Mouse (Mus musculus): ENCODE data around the gene Gm5862.
"Not testable (repeated sequence)": the region's sequence is repeated elsewhere in the genome, so short reads cannot be mapped to it uniquely, and the experiment has no call there.

Gm5862 gene

DNA sequence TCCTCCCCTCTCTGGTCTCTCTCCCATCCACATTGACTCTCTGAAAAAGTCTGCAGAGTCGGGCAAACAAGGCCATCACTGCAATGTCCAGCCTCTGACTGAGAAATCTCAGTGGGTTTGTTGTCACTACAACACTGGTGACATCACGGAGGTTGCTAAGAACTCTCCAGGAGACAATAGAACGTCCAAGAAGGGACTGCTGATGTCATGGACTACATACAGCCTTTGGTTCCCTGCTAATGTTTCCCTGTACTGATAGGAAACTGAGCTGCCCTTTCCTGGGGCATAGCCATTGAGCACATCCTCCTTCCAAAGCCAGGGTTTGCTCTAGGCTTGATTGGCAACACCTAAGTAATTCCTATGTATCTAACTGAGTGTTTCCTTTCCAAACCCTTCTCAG is at the start of gene Gm5862:
Gene Gm5862, minus strand, starts transcription at position 101 of the 400 bp plus-strand sequence.
- DNase-seq (ENCODE audit: low read depth, low spot score): not testable (repeated sequence)

DNA sequence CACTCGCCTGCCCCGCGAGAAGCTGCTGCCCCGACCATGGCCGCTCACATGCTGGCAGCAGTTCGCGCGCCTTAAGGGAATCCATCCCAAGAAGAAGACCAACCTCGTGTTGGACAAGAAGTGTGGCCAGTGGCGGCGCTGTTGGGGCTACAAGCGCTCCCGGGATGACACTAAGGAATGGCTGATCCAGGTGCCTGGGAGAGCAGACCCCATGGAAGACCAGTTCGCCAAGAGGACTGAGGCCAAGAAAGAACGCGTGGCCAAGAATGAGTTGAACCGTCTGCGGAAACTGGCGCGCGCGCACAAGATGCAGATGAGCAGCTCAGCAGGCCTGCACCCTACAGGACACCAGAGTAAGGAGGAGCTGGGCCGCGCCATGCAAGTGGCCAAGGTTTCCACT is 48.0 kb upstream of the Gm5862 start:
- no peak for DNase-seq (ENCODE audit: low read depth, low spot score)

DNA sequence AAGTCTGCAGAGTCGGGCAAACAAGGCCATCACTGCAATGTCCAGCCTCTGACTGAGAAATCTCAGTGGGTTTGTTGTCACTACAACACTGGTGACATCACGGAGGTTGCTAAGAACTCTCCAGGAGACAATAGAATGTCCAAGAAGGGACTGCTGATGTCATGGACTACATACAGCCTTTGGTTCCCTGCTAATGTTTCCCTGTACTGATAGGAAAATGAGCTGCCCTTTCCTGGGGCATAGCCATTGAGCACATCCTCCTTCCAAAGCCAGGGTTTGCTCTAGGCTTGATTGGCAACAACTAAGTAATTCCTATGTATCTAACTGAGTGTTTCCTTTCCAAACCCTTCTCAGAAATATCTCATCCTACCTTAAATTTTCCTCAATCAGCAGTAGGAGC is 35.8 kb upstream of the Gm5862 start, which contains the start of gene Gm7347:
Gene Gm7347, minus strand, starts transcription at position 101 of the 400 bp plus-strand sequence.
- not testable (repeated sequence) for DNase-seq (ENCODE audit: low read depth, low spot score)

DNA sequence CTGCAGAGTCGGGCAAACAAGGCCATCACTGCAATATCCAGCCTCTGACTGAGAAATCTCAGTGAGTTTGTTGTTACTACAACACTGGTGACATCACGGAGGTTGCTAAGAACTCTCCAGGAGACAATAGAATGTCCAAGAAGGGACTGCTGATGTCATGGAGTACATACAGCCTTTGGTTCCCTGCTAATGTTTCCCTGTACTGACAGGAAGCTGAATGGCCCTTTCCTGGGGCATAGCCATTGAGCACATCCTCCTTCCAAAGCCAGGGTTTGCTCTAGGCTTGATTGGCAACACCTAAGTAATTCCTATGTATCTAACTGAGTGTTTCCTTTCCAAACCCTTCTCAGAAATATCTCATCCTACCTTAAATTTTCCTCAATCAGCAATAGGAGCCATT is 16.7 kb upstream of the Gm5862 start, which contains the start of gene Speer4a:
Gene Speer4a, minus strand, starts transcription at position 101 of the 400 bp plus-strand sequence.
- DNase-seq (ENCODE audit: low read depth, low spot score): not testable (repeated sequence)

DNA sequence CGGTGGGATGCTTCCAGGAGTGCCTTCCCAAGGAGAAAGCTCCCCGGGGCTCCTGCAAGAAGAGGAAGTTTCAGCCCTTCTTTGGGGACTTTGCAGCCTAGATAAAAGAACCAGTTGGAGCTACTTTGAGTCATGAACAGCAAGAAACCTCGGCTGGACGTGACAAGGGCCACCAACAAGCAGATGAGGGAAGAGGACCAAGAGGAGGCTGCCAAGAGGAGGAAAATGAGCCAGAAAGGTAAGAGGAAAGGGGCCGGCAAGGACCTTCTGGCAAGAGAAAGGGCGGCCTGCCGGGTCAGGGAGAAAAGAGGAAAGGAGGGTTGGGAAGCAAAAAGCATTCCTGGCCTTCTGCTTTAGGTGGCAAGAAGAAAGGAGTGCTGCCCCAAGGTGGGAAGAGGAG is 15.0 kb downstream of the Gm5862 start:
- not testable (repeated sequence) for DNase-seq (ENCODE audit: low read depth, low spot score)

DNA sequence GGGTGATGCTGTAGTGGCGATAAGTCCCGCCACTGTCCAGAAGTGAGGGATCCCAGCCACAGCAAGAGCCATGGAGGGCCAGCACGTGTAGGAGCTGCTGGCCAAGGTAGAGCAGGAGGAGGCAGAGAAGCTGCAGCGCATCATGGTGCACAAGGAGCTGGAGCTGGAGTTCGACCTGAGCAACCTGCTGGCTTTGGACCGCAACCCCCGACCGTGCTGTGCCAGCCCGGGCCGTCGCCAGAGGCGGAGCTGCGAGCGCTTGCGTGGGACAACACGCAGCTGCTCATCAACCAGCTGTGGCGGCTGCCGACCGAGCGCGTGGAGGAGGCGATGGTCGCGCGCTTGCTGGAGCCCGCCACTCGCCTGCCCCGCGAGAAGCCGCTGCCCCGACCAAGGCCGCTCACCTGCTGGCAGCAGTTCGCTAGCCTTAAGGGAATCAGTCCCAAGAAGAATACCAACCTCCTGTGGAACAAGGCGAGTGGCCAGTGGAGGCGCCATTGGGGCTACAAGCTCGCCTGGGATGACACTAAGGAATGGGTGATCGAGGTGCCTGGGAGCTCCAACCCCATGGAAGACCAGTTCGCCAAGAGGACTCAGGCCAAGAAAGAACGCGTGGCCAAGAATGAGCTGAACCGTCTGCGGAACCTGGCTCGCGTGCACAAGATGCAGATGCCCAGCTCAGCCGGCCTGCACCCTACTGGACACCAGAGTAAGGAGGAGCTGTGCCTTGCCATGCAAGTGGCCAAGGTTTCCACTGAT is 15.6 kb downstream of the Gm5862 start:
- not testable (repeated sequence) for DNase-seq (ENCODE audit: low read depth, low spot score)

DNA sequence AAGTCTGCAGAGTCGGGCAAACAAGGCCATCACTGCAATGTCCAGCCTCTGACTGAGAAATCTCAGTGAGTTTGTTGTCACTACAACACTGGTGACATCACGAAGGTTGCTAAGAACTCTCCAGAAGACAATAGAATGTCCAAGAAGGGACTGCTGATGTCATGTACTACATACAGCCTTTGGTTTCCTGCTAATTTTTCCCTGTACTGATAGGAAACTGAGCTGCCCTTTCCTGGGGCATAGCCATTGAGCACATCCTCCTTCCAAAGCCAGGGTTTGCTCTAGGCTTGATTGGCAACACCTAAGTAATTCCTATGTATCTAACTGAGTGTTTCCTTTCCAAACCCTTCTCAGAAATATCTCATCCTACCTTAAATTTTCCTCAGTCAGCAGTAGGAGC is 18.0 kb downstream of the Gm5862 start, which contains the start of gene Gm1979:
Gene Gm1979, minus strand, starts transcription at position 101 of the 400 bp plus-strand sequence.
- DNase-seq (ENCODE audit: low read depth, low spot score): not testable (repeated sequence)

DNA sequence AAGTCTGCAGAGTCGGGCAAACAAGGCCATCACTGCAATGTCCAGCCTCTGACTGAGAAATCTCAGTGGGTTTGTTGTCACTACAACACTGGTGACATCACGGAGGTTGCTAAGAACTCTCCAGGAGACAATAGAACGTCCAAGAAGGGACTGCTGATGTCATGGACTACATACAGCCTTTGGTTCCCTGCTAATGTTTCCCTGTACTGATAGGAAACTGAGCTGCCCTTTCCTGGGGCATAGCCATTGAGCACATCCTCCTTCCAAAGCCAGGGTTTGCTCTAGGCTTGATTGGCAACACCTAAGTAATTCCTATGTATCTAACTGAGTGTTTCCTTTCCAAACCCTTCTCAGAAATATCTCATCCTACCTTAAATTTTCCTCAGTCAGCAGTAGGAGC is 34.2 kb downstream of the Gm5862 start, which contains the start of gene Gm21698:
Gene Gm21698, minus strand, starts transcription at position 101 of the 400 bp plus-strand sequence.
- not testable (repeated sequence) for DNase-seq (ENCODE audit: low read depth, low spot score)

DNA sequence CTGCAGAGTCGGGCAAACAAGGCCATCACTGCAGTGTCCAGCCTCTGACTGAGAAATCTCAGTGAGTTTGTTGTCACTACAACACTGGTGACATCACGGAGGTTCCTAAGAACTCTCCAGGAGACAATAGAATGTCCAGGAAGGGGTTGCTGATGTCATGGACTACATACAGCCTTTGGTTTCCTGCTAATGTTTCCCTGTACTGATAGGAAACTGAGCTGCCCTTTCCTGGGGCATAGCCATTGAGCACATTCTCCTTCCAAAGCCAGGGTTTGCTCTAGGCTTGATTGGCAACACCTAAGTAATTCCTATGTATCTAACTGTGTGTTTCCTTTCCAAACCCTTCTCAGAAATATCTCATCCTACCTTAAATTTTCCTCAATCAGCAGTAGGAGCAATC is 50.2 kb downstream of the Gm5862 start, which contains the start of gene Gm21680:
Gene Gm21680, minus strand, starts transcription at position 101 of the 400 bp plus-strand sequence.
- not testable (repeated sequence) for DNase-seq (ENCODE audit: low read depth, low spot score)

Measured in 3T3-L1 (cell line).